Mouse (Mus musculus): ENCODE data around the gene Map4k5.

DNA sequence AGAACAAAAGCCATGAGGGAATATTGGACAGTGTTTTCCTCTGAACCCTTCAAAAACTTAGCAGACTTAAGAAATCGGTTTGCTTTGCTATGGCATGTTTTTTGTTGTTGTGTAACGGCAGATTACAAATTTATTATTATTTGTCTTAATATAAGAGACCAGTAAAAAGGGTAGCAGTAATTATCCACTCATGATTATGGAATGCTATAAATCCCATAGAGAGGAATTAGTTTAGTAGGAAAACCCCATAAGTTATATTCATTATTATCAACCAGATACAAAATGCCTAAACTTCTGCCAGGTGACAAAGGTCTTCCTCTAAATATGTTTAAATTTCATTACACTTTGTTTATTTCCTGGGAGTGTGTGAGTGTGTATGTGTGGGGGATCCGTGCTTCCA lies 1.3 kb downstream of the Map4k5 start:
- no peak for TF ChIP-seq CTCF (IDR thresholded peaks at IDR 0.05; ENCODE audit: extremely low read depth, insufficient read depth, insufficient read length, insufficient replicate concordance)
- no peak for TF ChIP-seq POLR2A (IDR thresholded peaks at IDR 0.05; ENCODE audit: low read depth, low read length)

All from spleen, adult 2 months (tissue).